Mouse (Mus musculus): ENCODE measurements at regions not wholly inside any gene's neighbourhood (a gene's known extent, or its start where the extent isn't known, plus 50 kb on each side); places are given as distances from the start of the nearest gene placed in this dataset.

- no peak for DNase-seq
These were observed 299.5 kb downstream of the Tmem182 start for GRCm38 (mm10) chr1:41104869-41105268.

GRCm38 (mm10) chr1:41121636-41122175, 316.3 kb downstream of the Tmem182 start:
- DNase-seq: no peak

DNA sequence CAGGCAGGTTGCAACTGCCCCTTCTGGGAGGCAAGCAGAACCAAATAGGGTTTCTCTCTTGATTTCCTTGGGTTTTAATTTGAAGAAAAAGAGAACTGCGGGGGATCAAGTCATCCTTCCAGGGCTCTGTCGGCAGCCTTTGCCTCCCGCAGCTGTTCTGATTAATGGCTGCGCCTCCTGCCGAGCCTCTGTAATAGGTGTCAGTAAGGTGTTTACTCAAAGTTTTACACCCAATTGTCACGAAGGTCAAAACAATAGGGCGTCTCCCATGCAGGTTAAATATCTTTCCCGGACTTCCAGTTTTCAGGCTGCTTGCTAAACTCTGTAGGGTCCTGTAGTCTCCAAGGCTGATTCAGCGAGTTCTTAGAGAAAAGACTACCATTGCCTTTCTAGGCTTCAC, 326.0 kb downstream of the Tmem182 start:
- DNase-seq: no peak

- no peak for DNase-seq
These were observed 327.7 kb downstream of the Tmem182 start for GRCm38 (mm10) chr1:41133143-41133542.

DNA sequence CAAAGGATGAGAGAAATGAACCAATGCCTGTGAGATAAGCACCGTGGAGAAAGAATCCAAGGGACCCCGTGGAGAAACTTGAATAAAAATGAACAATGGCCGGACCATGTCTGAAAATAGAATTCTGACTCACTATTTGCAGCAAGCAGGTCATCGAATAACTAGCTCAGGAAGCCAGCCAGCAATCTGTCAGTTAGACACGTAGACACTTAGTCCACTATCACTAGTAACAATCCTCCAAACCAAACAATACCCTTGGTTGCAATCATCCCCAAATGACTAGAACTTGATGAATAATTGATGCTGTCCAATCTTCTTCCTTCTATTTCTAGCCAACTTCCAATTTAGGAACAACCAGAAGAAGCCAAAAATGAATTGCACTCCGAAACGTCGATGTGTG, 328.5 kb downstream of the Tmem182 start:
- DNase-seq: no peak

- no peak for DNase-seq
These were observed 334.3 kb downstream of the Tmem182 start for GRCm38 (mm10) chr1:41139725-41140124.

DNA sequence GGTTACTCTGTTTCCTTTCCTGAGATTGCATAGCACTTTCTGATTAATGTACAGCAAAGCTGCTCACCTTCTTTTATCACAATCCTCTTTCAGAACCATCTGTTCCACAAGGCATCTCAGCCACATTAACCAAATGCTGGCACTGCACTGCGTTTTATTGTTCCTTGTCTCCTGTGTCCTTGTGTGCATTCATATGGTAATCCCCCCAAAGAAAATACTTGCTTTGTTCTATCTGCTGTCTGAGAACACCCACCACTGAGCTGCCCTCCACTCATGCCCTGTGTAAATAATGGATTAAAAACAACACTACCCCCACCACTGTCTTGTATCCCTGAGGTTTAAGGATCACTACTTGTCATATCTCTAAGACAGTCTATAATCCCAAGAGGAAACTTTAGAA, 335.1 kb downstream of the Tmem182 start:
- DNase-seq: no peak

- no peak for DNase-seq
These were observed 336.6 kb downstream of the Tmem182 start for GRCm38 (mm10) chr1:41141992-41142391.

DNA sequence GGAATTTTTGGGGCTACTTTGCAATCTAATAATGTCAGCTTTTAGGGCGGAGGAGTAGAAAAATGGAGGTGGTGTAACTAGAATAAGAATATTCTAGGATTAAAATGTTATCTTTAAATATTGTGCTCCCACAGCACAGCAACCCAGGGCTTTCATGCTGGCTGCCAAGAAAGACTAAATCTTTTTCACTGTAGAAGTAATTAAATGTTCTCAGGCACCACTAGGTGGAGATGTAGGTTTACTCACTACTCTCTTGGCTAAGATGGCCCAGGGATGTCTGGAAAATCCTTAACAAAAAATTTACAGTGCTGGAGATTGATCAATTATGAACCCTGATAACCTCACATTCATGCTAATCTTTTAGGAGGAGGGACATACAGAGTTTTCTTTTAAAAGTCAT, 347.1 kb downstream of the Tmem182 start:
- DNase-seq: no peak

GRCm38 (mm10) chr1:41153174-41153999, 348.0 kb downstream of the Tmem182 start:
- DNase-seq: no peak

DNA sequence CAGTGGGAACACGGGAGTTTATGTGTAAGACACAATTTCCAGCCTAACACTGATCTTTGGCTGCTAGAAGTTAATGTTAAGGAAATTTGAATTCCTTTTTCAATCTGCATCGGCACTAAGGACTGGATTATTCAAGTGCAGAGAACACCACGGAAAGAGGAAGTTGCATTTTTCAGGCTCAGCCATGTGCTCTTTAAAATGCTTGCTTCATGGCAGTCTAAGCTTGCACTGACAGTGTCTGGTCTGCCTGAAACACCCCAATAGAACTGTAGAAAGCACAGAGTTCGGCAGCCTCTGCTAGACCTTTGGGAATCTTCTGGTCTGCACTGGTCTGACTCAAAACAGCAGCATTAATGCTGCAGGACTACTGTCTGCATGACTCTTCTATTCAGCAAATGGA, 348.8 kb downstream of the Tmem182 start:
- no peak for DNase-seq

GRCm38 (mm10) chr1:41156946-41157345, 351.5 kb downstream of the Tmem182 start:
- DNase-seq: no peak

DNA sequence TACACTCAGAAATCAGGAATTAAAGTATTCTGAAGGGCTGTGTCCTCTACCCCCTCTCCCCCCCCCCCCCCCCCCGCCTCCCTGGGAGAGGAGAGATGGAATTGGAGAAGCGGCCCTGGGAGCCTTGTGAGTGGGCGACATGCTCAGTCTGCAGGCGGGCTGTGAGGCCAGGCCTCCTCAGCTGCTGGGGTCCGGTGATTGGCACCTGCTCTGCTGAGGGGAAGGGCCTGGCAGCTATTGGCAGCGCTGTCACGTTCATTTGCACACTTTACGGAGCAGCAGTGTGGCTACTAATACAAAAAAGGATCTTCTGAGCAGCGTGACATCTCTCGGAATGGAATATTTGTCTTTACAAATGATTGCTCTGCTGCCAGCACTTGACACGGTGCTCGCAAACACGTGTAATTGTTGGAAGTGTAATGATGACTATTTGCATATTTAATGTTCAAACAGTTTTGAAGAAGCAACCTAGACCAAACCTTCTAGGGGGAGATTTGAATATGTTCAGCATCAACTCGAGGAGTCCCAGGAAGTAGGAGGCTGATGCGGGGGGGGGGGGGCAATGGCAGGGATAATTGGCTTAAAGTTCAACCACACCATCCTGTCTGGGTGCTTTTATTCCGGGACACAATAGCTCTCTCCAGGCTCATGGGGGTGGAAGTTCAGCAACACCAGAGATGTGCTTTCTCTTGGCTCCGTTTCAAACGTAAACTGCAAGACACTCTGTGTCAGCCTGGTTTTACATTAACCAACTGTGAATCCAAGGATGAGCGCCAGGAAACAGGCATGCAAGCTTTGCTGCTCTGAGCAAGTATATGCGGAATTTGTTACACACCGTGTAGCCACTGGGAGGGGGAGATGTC, 352.5 kb downstream of the Tmem182 start:
- DNase-seq: no peak

DNA sequence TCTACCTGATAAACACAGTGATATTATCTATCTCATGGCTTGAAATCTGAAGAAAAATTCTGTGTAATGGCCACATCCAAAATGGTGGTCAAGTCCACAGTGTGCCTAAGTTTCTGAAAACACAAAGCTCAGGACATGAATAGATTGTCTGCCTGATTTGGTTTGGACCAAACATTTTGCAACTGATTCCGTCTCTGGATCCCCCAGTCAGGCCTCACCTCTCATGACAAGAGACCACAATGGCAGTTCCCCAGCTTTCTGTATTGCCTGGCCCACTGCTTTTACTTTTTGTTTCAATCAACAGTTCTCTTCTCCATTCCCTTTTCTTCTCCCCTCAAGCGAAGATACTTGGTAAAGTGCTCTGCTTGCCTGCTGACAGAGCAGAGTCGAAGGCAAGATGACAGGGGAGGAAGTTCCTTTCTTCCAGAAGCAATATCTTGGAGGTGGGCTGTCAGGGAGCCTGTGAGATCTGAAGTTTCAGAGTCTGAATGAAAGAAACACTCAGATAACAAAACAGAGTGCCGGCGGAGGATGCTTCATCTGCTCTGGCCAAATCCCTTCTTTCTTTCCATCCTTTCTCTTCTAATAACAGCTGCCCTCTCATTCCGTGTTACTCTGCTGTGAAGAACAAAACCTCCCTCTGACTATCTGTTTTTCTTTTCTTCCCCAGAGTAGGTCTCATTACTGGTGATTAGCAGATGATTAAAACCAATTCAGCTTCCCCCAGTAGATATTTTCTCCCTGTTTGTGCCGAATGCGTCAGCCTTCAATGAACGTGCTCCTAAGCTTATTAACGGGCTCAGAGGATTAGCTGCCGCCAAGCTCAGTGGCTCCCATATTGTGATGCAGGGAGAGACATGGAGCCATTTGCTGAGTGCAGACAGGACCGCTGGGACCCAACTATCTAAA, 360.7 kb downstream of the Tmem182 start:
- no peak for DNase-seq

GRCm38 (mm10) chr1:41166787-41167420, 361.5 kb downstream of the Tmem182 start:
- DNase-seq: no peak

DNA sequence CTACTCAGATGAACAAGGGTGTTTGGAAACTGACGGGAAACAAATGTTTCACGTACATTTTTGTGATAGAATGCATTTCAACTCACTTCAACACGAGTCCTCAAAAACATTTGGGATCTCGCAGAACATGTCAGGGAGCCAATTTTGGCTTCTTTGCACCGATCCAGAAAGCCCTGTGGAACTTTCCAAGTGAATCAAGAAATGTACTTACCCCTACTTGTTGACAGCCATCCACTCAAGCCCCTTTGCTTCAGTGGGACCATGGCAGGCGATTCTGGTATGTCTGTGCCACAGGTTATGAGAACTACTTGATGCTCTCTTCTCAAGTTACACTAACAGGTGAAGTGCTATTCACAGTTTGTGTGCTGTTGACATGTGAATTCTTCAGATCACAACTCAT, 381.6 kb downstream of the Tmem182 start:
- DNase-seq: no peak

GRCm38 (mm10) chr1:41212876-41213275, 407.5 kb downstream of the Tmem182 start:
- DNase-seq: no peak

DNA sequence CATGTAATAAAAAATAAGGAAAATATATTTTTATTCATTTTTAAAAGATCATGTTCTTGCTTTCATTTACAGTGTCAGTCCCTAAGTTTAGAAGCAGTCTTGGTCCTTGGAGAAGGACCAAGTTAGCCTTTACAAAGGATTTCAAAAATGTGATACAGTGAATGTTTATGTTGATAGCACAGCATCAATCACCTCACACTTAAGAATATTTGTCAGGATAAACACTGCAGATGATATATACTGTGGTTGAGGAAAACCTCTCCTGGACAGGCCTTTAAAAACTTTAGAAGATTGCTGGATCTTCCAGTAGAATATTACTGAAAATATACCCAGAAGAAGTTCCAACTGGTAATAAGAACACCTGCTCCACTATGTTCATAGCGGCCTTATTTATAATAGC, 420.4 kb downstream of the Tmem182 start:
- DNase-seq: no peak

DNA sequence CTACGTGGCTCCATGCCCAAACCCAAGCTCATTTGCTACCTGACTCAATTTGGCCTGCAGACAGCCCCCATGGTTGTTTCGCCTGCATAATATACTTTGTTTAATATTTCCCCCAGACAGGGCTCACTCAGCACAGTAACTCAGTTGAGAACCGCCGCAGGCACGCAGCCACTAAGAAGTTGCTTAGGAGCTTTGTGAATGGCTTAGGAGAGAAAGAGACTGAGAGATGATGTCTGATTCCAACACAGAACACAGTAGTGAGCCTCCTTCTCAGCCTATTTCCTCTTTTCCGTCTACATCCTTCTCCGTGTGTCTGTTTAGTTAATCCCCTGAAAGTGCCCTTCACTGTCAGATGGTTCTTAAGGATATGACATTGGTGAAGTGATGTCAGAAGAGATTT, 429.9 kb downstream of the Tmem182 start:
- no peak for DNase-seq

DNA sequence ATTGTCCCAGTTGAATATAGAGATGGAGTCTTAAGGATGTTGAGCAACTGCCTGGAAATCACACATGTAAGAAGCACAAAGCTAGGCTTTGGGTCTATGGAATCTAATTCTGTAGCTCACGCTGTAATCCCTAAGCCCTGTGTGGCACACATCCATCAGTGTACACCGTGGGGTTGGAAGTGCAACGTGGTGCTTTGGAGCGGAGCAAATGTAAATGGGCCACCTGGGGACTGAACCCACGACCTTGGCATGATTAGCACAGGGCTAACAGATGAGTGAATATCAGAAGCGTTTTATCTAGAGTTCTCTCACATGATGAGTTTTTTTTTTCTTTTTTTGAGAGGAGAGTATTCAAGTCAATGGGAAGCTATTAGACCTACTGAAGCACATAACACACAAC, 437.6 kb downstream of the Tmem182 start:
- no peak for DNase-seq

GRCm38 (mm10) chr1:41244627-41245026, 439.2 kb downstream of the Tmem182 start:
- DNase-seq: no peak

- no peak for DNase-seq
These were observed 458.8 kb downstream of the Tmem182 start for GRCm38 (mm10) chr1:41264214-41264613.

Measured in thymus, postnatal 4 days (tissue).